8 mouse cellular contexts compared by ENCODE assay signal in the genomic region with DNA sequence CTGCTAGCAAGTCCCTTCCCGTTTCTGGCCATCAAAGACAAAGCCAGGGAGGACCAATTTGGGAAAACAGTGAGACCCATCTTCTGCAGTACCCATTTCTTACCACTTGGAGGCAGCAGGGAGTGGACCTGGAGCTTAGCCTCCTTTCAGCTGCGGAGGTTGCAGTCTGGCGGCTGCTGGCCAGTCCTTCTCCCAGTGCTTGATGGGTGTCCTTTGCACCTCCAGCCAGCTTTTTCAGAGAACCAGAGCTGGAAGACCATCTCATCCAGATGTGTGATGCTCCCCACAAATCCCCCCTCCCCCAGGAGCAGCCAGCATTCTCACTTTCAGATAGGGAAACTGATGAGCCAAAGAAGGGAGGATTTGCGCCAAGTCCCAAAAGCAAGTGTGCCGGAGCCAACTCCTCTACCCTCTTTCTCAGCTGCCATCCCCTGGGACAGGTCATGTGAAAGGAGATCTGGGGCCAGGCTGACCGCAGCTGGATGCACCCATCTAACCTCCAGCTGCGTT. TPM values are rescaled to one million over a fixed set of nuclear protein-coding genes. Genes with fewer than 3 reads are reported as not detected.
DNase-seq lines count a peak whose midpoint lies in the region; ATAC-seq and TF ChIP-seq lines count a peak whose summit lies in the region.

No protein-coding gene starts in this region.

- H3K9ac ChIP-seq in liver, adult 2 months (ENCODE audit: low read depth, low read length) = no peak overlapping the region
- H3K9ac ChIP-seq in liver, embryonic 12.5 days = no peak overlapping the region
- peak overlapping the region; percentile 33; the same call in 1 of the 2 replicates for H3K9ac ChIP-seq in forebrain, embryonic 12.5 days
- H3K9ac ChIP-seq in hindbrain, embryonic 12.5 days = 0 out of 2 replicates have a peak overlapping the region, but pooled peaks have one; percentile 1
- H3K9ac ChIP-seq in stomach, postnatal 0 days (ENCODE audit: low read length) = no peak overlapping the region

- no peak for TF ChIP-seq EP300 in stomach, postnatal 0 days (optimal IDR thresholded peaks at IDR 0.05)

- peaks cover 2% of the 10 kb centered on the region; the same call in 1 of the 2 replicates for H3K4me1 ChIP-seq in liver, adult 2 months (ENCODE audit: control insufficient read depth, insufficient read depth, low read length)
- no peaks in the 10 kb centered on the region for H3K4me1 ChIP-seq in liver, embryonic 12.5 days
- H3K4me1 ChIP-seq in forebrain, embryonic 12.5 days = peaks cover 15% of the 10 kb centered on the region; the same call in 1 of the 2 replicates
- peaks cover 41% of the 10 kb centered on the region for H3K4me1 ChIP-seq in hindbrain, embryonic 12.5 days
- H3K4me1 ChIP-seq in stomach, postnatal 0 days (replicated peaks; ENCODE audit: control insufficient read depth, insufficient read depth) = no peaks in the 10 kb centered on the region

- no peaks in the 10 kb centered on the region for H3K36me3 ChIP-seq in liver, adult 2 months (ENCODE audit: control insufficient read depth, insufficient read depth, low read length)
- H3K36me3 ChIP-seq in liver, embryonic 12.5 days = no peaks in the 10 kb centered on the region
- H3K36me3 ChIP-seq in forebrain, embryonic 12.5 days (replicated peaks) = no peaks in the 10 kb centered on the region
- H3K36me3 ChIP-seq in hindbrain, embryonic 12.5 days = no peaks in the 10 kb centered on the region
- H3K36me3 ChIP-seq in stomach, postnatal 0 days (ENCODE audit: control insufficient read depth, insufficient read depth, low read length) = no peaks in the 10 kb centered on the region

- no peak overlapping the region for H3K4me3 ChIP-seq in liver, adult 2 months (ENCODE audit: insufficient read depth, low read depth, low read length)
- no peak overlapping the region for H3K4me3 ChIP-seq in liver, embryonic 12.5 days
- H3K4me3 ChIP-seq in forebrain, embryonic 12.5 days (replicated peaks) = no peak overlapping the region
- no peak overlapping the region for H3K4me3 ChIP-seq in hindbrain, embryonic 12.5 days
- H3K4me3 ChIP-seq in stomach, postnatal 0 days (ENCODE audit: low read depth, low read length) = no peak overlapping the region

- H3K27ac ChIP-seq in liver, adult 2 months (replicated peaks; ENCODE audit: insufficient read depth, low read depth, low read length) = no peak overlapping the region
- H3K27ac ChIP-seq in liver, embryonic 12.5 days = no peak overlapping the region
- no peak overlapping the region for H3K27ac ChIP-seq in forebrain, embryonic 12.5 days
- peak overlapping the region; percentile 62; the same call in 1 of the 2 replicates for H3K27ac ChIP-seq in hindbrain, embryonic 12.5 days
- H3K27ac ChIP-seq in stomach, postnatal 0 days (replicated peaks) = no peak overlapping the region

- TF ChIP-seq POLR2A in liver, adult 2 months (IDR thresholded peaks at IDR 0.05; ENCODE audit: extremely low read depth, insufficient read depth, low read length) = no peak
- no peak for TF ChIP-seq POLR2A in brain, embryonic 14.5 days (IDR thresholded peaks at IDR 0.05; ENCODE audit: borderline replicate concordance, extremely low read depth, insufficient read depth, insufficient read length, poor library complexity, severe bottlenecking)

- WGBS in liver, adult 2 months = 39% methylated on average over 7 of the region's 7 CpGs
- WGBS in liver, embryonic 12.5 days (ENCODE audit: insufficient replicate concordance) = 32% methylated on average over 7 of the region's 7 CpGs
- WGBS in forebrain, embryonic 12.5 days = 46% methylated on average over 7 of the region's 7 CpGs
- 39% methylated on average over 7 of the region's 7 CpGs for WGBS in hindbrain, embryonic 12.5 days
- WGBS in stomach, postnatal 0 days = 31% methylated on average over 7 of the region's 7 CpGs

- DNase-seq in liver, adult 2 months (ENCODE audit: extremely low read depth, low read depth, low spot score) = peak; percentile 41
- DNase-seq in brain, embryonic 14.5 days (ENCODE audit: low read depth) = peak; percentile 75
- peak; percentile 77 to 79 for DNase-seq in layer of hippocampus, postnatal 14 days (ENCODE audit: low spot score in 2 of 2)
- peak; percentile 84 for DNase-seq in mesoderm, embryonic 11.5 days (ENCODE audit: low read depth, low spot score)
- peak; percentile 69 for DNase-seq in stomach, postnatal 0 days (ENCODE audit: low spot score)

- ATAC-seq in liver, embryonic 12.5 days = no peak
- ATAC-seq in forebrain, embryonic 12.5 days (ENCODE audit: low FRiP score) = no peak
- ATAC-seq in hindbrain, embryonic 12.5 days (ENCODE audit: low FRiP score) = no peak
- ATAC-seq in stomach, postnatal 0 days (ENCODE audit: low FRiP score, low TSS enrichment) = no peak; the same call in 1 of the 2 replicates

- H3K4me2 ChIP-seq in liver, embryonic 12.5 days = no peak overlapping the region
- H3K4me2 ChIP-seq in forebrain, embryonic 12.5 days = no peak overlapping the region
- no peak overlapping the region for H3K4me2 ChIP-seq in hindbrain, embryonic 12.5 days (replicated peaks)
- peak overlapping the region; percentile 24 for H3K4me2 ChIP-seq in stomach, postnatal 0 days (replicated peaks; ENCODE audit: low read depth)

- H3K27me3 ChIP-seq in liver, adult 2 months (ENCODE audit: control insufficient read depth, insufficient read depth, low read length) = no peaks in the 10 kb centered on the region
- H3K27me3 ChIP-seq in liver, embryonic 12.5 days (replicated peaks) = peaks cover 50% of the 10 kb centered on the region
- H3K27me3 ChIP-seq in forebrain, embryonic 12.5 days = peaks cover 15% of the 10 kb centered on the region; the same call in 1 of the 2 replicates
- H3K27me3 ChIP-seq in hindbrain, embryonic 12.5 days = peaks cover 10% of the 10 kb centered on the region
- H3K27me3 ChIP-seq in stomach, postnatal 0 days (ENCODE audit: control insufficient read depth, insufficient read depth, low read length) = no peaks in the 10 kb centered on the region

- TF ChIP-seq CTCF in liver, adult 2 months (IDR thresholded peaks at IDR 0.05; ENCODE audit: low read depth, low read length) = peak; percentile 80
- TF ChIP-seq CTCF in brain, embryonic 14.5 days (IDR thresholded peaks at IDR 0.05; ENCODE audit: borderline replicate concordance, extremely low read depth, insufficient read depth, insufficient read length) = peak; percentile 90
- TF ChIP-seq CTCF in stomach, postnatal 0 days (IDR thresholded peaks at IDR 0.05; ENCODE audit: low read depth) = peak; percentile 96

- no peaks in the 10 kb centered on the region for H3K79me2 ChIP-seq in liver, adult 2 months (ENCODE audit: control insufficient read depth, insufficient read depth, low read length)

- no peaks in the 10 kb centered on the region for H3K9me3 ChIP-seq in liver, embryonic 12.5 days (replicated peaks)
- H3K9me3 ChIP-seq in forebrain, embryonic 12.5 days = no peaks in the 10 kb centered on the region
- H3K9me3 ChIP-seq in hindbrain, embryonic 12.5 days (replicated peaks) = no peaks in the 10 kb centered on the region
- H3K9me3 ChIP-seq in stomach, postnatal 0 days (ENCODE audit: control insufficient read depth, low read length) = no peaks in the 10 kb centered on the region

RNA-seq across cellular contexts. Expression of a gene that starts 20.7 kb away (rescaled TPM):
- total RNA-seq in liver, adult 2 months (2014; rRNA removed) = not detected in 2 replicates
- 0.11 TPM in 1 of 2 replicates, not detected in the other for polyA plus RNA-seq in liver, adult 2 months (2012; rRNA removed)
- not detected in 2 replicates for polyA plus RNA-seq in liver, embryonic 12.5 days (2016; fragmentation: Nextera tagmentation; extraction: Ambion mirVana)
- 0.14 and 0.18 TPM in 2 replicates for polyA plus RNA-seq in brain, embryonic 14.5 days (2012; rRNA removed)
- polyA plus RNA-seq in forebrain, embryonic 12.5 days (2016; fragmentation: Nextera tagmentation; extraction: Ambion mirVana) = not detected in 2 replicates
- polyA plus RNA-seq in hindbrain, embryonic 12.5 days (2016; fragmentation: Nextera tagmentation; extraction: Ambion mirVana) = 0.29 and 0.54 TPM in 2 replicates
- total RNA-seq in layer of hippocampus, postnatal 14 days (2021) = not detected
- polyA plus RNA-seq in stomach, postnatal 0 days (2015; fragmentation: Nextera tagmentation; extraction: Ambion mirVana) = 0.57 and 0.71 TPM in 2 replicates

RNA-seq across cellular contexts. Expression of a gene that starts 21.1 kb away (rescaled TPM):
- 0.09 and 0.13 TPM in 2 replicates for total RNA-seq in liver, adult 2 months (2014; rRNA removed)
- polyA plus RNA-seq in liver, adult 2 months (2012; rRNA removed) = 0.04 and 0.11 TPM in 2 replicates
- polyA plus RNA-seq in liver, embryonic 12.5 days (2016; fragmentation: Nextera tagmentation; extraction: Ambion mirVana) = 0.62 and 0.63 TPM in 2 replicates
- polyA plus RNA-seq in brain, embryonic 14.5 days (2012; rRNA removed) = 4.4 and 8.2 TPM in 2 replicates
- polyA plus RNA-seq in forebrain, embryonic 12.5 days (2016; fragmentation: Nextera tagmentation; extraction: Ambion mirVana) = 3.0 and 3.8 TPM in 2 replicates
- 6.8 and 8.9 TPM in 2 replicates for polyA plus RNA-seq in hindbrain, embryonic 12.5 days (2016; fragmentation: Nextera tagmentation; extraction: Ambion mirVana)
- 10 to 100 TPM; 33.0 to 36.4 TPM for total RNA-seq in layer of hippocampus, postnatal 14 days (2021)
- polyA plus RNA-seq in stomach, postnatal 0 days (2015; fragmentation: Nextera tagmentation; extraction: Ambion mirVana) = 7.8 and 9.0 TPM in 2 replicates

RNA-seq across cellular contexts. Expression of a gene that starts 47.5 kb away (rescaled TPM):
- under 0.01 and 0.13 TPM in 2 replicates for total RNA-seq in liver, adult 2 months (2014; rRNA removed)
- polyA plus RNA-seq in liver, adult 2 months (2012; rRNA removed) = 0.09 and 0.27 TPM in 2 replicates
- polyA plus RNA-seq in liver, embryonic 12.5 days (2016; fragmentation: Nextera tagmentation; extraction: Ambion mirVana) = 0.75 and 1.2 TPM in 2 replicates
- polyA plus RNA-seq in brain, embryonic 14.5 days (2012; rRNA removed) = 143 and 205 TPM in 2 replicates
- 9.4 and 10.5 TPM in 2 replicates for polyA plus RNA-seq in forebrain, embryonic 12.5 days (2016; fragmentation: Nextera tagmentation; extraction: Ambion mirVana)
- 35.6 and 36.9 TPM in 2 replicates for polyA plus RNA-seq in hindbrain, embryonic 12.5 days (2016; fragmentation: Nextera tagmentation; extraction: Ambion mirVana)
- total RNA-seq in layer of hippocampus, postnatal 14 days (2021) = 100 to 1,000 TPM; 293 to 311 TPM
- polyA plus RNA-seq in stomach, postnatal 0 days (2015; fragmentation: Nextera tagmentation; extraction: Ambion mirVana) = 0.99 and 1.2 TPM in 2 replicates

Comparison
In these comparisons a context has a peak if more than half of its experiments do, and no peak if none do; other contexts are left out.
1. H3K9ac ChIP-seq: peak in forebrain, embryonic 12.5 days (single experiment) and hindbrain, embryonic 12.5 days (single experiment); none in liver, adult 2 months (single experiment), liver, embryonic 12.5 days (single experiment) and stomach, postnatal 0 days (single experiment).
2. Peak in every context shown above with its lines, with median percentiles within 50 percentile points of each other: DNase-seq and CTCF ChIP-seq.